Mouse (Mus musculus): ENCODE results near the gene Gm17387. TPM values are rescaled to one million over a fixed set of nuclear protein-coding genes. Genes with fewer than 3 reads are reported as not detected.

Gene Gm17387
- polyA plus RNA-seq, 1 experiment from 2014 or later = not detected

- Histone ChIP-seq H3K36me3 (ENCODE audit: control insufficient read depth, insufficient read depth) (no peaks in the 10 kb centered on the region), H3K27ac (ENCODE audit: low read depth, low read length) (no peak overlapping the region), H3K4me2 (replicated peaks; ENCODE audit: low read depth) (no peak overlapping the region), H3K9me3 (ENCODE audit: control insufficient read depth) (no peaks in the 10 kb centered on the region), H3K9ac (ENCODE audit: low read depth, low read length) (no peak overlapping the region), H3K27me3 (replicated peaks; ENCODE audit: control insufficient read depth, insufficient read depth, low read length) (no peaks in the 10 kb centered on the region), H3K4me1 (replicated peaks; ENCODE audit: control insufficient read depth, insufficient read depth, low read length) (0 out of 2 replicates have a peak, but pooled peaks cover 4% of the 10 kb centered on the region), H3K4me3 (ENCODE audit: low read depth, low read length) (no peak overlapping the region)
- no peak for TF ChIP-seq CTCF (IDR thresholded peaks at IDR 0.05; ENCODE audit: low read depth)
- no peak for ATAC-seq
- WGBS = 72% methylated on average over 2 of the region's 2 CpGs
These were observed 20.4 kb downstream of the Gm17387 start for GRCm38 (mm10) chr7:141049326-141049725.

DNA sequence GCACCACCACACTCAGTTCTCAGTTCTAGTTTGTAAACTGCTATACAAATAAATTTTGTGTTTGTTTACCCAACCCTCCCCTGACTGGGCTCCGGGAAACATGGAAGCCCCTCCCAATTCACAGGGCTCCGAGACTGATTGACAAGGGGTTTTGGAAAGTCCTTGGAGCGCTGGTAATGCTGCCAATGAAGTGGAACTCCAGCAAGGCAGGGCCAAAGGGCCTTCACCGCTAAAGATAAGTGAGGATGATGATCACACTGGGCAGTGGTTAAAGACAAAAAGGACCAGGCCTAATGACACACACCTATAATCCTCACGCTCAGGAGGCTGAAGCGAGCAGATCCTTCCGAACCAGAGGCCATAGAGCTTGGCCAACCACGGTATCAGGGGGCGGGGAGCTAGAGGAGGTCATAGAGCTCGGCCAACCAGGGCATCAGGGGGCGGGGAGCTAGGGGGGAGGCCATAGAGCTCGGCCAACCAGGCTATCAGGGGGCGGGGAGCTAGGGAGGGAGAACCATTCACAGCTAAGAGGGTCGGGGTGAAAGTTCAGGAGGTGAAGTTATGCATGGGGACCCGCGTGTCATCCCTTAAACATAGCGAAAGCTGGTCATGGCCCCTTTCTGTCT, 22.2 kb downstream of the Gm17387 start:
- H3K9me3 ChIP-seq (ENCODE audit: control insufficient read depth) = no peaks in the 10 kb centered on the region
- no peak overlapping the region for H3K27ac ChIP-seq (ENCODE audit: low read depth, low read length)
- WGBS = 67% methylated on average over 17 of the region's 17 CpGs
- no peaks in the 10 kb centered on the region for H3K36me3 ChIP-seq (ENCODE audit: control insufficient read depth, insufficient read depth)
- no peaks in the 10 kb centered on the region for H3K27me3 ChIP-seq (replicated peaks; ENCODE audit: control insufficient read depth, insufficient read depth, low read length)
- no peak for ATAC-seq
- H3K4me2 ChIP-seq (replicated peaks; ENCODE audit: low read depth) = no peak overlapping the region
- H3K4me3 ChIP-seq (ENCODE audit: low read depth, low read length) = no peak overlapping the region
- H3K4me1 ChIP-seq (replicated peaks; ENCODE audit: control insufficient read depth, insufficient read depth, low read length) = 0 out of 2 replicates have a peak, but pooled peaks cover 4% of the 10 kb centered on the region
- TF ChIP-seq CTCF (IDR thresholded peaks at IDR 0.05; ENCODE audit: low read depth) = no peak
- H3K9ac ChIP-seq (ENCODE audit: low read depth, low read length) = no peak overlapping the region

DNA sequence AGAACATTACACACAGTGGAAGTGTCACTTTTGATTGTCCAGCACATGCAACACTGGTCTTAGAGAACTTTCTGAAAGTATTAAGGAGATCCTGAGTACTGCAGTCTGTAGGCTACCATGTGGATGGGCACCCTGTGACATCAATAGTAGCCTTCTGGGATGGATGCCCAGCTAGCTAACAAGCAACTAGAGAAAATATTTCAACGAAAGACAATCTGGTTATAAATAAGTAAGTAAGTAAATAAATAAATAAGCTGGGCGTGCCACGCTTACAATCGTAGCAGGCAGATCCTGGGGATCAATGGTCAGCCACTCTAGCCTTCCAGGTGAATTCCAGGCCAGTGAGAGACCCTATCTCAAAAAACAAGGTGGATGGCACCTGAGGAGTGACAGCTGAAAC, 23.1 kb downstream of the Gm17387 start:
- H3K4me2 ChIP-seq (replicated peaks; ENCODE audit: low read depth) = no peak overlapping the region
- H3K27me3 ChIP-seq (replicated peaks; ENCODE audit: control insufficient read depth, insufficient read depth, low read length) = no peaks in the 10 kb centered on the region
- H3K4me1 ChIP-seq (replicated peaks; ENCODE audit: control insufficient read depth, insufficient read depth, low read length) = 0 out of 2 replicates have a peak, but pooled peaks cover 4% of the 10 kb centered on the region
- no peak for ATAC-seq
- 76% methylated on average over 4 of the region's 4 CpGs for WGBS
- TF ChIP-seq CTCF (IDR thresholded peaks at IDR 0.05; ENCODE audit: low read depth) = no peak
- no peak overlapping the region for H3K27ac ChIP-seq (ENCODE audit: low read depth, low read length)
- no peaks in the 10 kb centered on the region for H3K9me3 ChIP-seq (ENCODE audit: control insufficient read depth)
- no peak overlapping the region for H3K4me3 ChIP-seq (ENCODE audit: low read depth, low read length)
- H3K36me3 ChIP-seq (ENCODE audit: control insufficient read depth, insufficient read depth) = no peaks in the 10 kb centered on the region
- no peak overlapping the region for H3K9ac ChIP-seq (ENCODE audit: low read depth, low read length)

DNA sequence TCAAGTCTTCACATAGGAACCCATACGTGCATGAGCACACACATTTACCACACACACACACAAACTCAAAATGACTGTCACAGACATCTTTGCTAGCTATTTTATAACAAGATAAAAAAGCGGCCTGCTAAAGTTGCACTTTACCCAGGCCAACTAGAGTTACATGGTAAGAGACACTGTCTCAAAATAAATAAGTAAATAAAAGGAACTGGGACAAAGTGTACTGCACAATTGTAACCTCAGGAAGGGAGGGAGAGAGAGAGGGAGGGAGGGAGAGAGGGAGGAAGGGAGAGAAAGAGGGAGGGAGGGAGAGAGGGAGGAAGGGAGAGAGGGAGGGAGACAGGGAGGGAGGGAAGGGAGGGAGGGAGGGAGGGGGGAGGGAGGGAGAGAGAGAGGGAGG, 23.5 kb downstream of the Gm17387 start:
- Histone ChIP-seq H3K9ac (ENCODE audit: low read depth, low read length) (no peak overlapping the region), H3K4me3 (ENCODE audit: low read depth, low read length) (no peak overlapping the region), H3K27ac (ENCODE audit: low read depth, low read length) (no peak overlapping the region), H3K9me3 (ENCODE audit: control insufficient read depth) (no peaks in the 10 kb centered on the region), H3K27me3 (replicated peaks; ENCODE audit: control insufficient read depth, insufficient read depth, low read length) (no peaks in the 10 kb centered on the region), H3K4me1 (replicated peaks; ENCODE audit: control insufficient read depth, insufficient read depth, low read length) (0 out of 2 replicates have a peak, but pooled peaks cover 4% of the 10 kb centered on the region), H3K36me3 (ENCODE audit: control insufficient read depth, insufficient read depth) (no peaks in the 10 kb centered on the region), H3K4me2 (replicated peaks; ENCODE audit: low read depth) (no peak overlapping the region)
- ATAC-seq = no peak
- TF ChIP-seq CTCF (IDR thresholded peaks at IDR 0.05; ENCODE audit: low read depth) = no peak
- 65% methylated on average over 2 of the region's 2 CpGs for WGBS

GRCm38 (mm10) chr7:141055785-141056184, 26.9 kb downstream of the Gm17387 start:
- no peaks in the 10 kb centered on the region for H3K36me3 ChIP-seq (ENCODE audit: control insufficient read depth, insufficient read depth)
- H3K27ac ChIP-seq (ENCODE audit: low read depth, low read length) = no peak overlapping the region
- peak; percentile 22; the same call in 1 of the 2 replicates for TF ChIP-seq CTCF (IDR thresholded peaks at IDR 0.05; ENCODE audit: low read depth)
- WGBS = 76% methylated on average over 4 of the region's 4 CpGs
- no peak overlapping the region for H3K4me2 ChIP-seq (replicated peaks; ENCODE audit: low read depth)
- ATAC-seq = no peak
- peaks cover 6% of the 10 kb centered on the region; the same call in 1 of the 2 replicates for H3K4me1 ChIP-seq (replicated peaks; ENCODE audit: control insufficient read depth, insufficient read depth, low read length)
- no peaks in the 10 kb centered on the region for H3K9me3 ChIP-seq (ENCODE audit: control insufficient read depth)
- H3K4me3 ChIP-seq (ENCODE audit: low read depth, low read length) = no peak overlapping the region
- no peak overlapping the region for H3K9ac ChIP-seq (ENCODE audit: low read depth, low read length)
- no peaks in the 10 kb centered on the region; the same call in 1 of the 2 replicates for H3K27me3 ChIP-seq (replicated peaks; ENCODE audit: control insufficient read depth, insufficient read depth, low read length)

DNA sequence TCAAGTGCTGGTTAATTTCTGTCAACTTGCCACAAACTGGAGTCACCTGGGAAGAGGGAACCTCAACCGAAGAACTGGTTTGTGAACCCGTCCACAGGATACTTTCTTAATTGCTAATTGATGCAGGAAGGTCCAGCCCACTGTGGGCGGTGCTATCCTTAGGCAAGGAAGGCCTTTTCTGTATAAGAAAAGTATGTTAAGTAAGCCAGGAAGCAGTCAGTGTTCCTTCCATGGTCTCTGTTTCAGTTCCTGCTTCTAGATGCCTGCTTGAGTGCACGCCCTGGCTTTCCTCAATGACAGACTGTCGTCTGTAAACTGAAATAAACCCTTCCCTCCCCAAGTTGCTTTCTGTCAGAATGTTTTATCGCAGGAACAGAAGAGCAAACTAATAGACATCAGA, 28.0 kb downstream of the Gm17387 start:
- Histone ChIP-seq H3K27me3 (replicated peaks; ENCODE audit: control insufficient read depth, insufficient read depth, low read length) (peaks cover 8% of the 10 kb centered on the region; the same call in 1 of the 2 replicates), H3K4me3 (ENCODE audit: low read depth, low read length) (no peak overlapping the region), H3K9ac (ENCODE audit: low read depth, low read length) (no peak overlapping the region), H3K4me1 (replicated peaks; ENCODE audit: control insufficient read depth, insufficient read depth, low read length) (peaks cover 6% of the 10 kb centered on the region; the same call in 1 of the 2 replicates), H3K9me3 (ENCODE audit: control insufficient read depth) (no peaks in the 10 kb centered on the region), H3K4me2 (replicated peaks; ENCODE audit: low read depth) (no peak overlapping the region), H3K36me3 (ENCODE audit: control insufficient read depth, insufficient read depth) (no peaks in the 10 kb centered on the region), H3K27ac (ENCODE audit: low read depth, low read length) (no peak overlapping the region)
- TF ChIP-seq CTCF (IDR thresholded peaks at IDR 0.05; ENCODE audit: low read depth) = no peak
- ATAC-seq = no peak
- 80% methylated on average over 6 of the region's 6 CpGs for WGBS
